Mouse (Mus musculus): ENCODE data around the gene Thoc7. TPM values are rescaled to one million over a fixed set of nuclear protein-coding genes. Genes with fewer than 3 reads are reported as not detected.

Thoc7 gene
- total and polyA plus RNA-seq, 3 experiments = 21.1 to 228 (median 115) TPM

- no peak for DNase-seq (ENCODE audit: low spot score)
- Histone ChIP-seq H3K27me3 (ENCODE audit: insufficient read depth, low read length) (no peaks in the 10 kb centered on the region), H3K4me1 (ENCODE audit: insufficient read depth, low read depth, low read length) (no peaks in the 10 kb centered on the region), H3K4me3 (ENCODE audit: low read depth, low read length) (no peak overlapping the region), H3K36me3 (replicated peaks) (no peaks in the 10 kb centered on the region), H3K9me3 (replicated peaks) (no peaks in the 10 kb centered on the region)
- no peak for TF ChIP-seq TAL1 (conservative IDR thresholded peaks at IDR 0.05; ENCODE audit: low read depth, low read length)
- TF ChIP-seq CTCF (IDR thresholded peaks at IDR 0.05; ENCODE audit: low read depth, low read length) = no peak
- no peak for TF ChIP-seq GATA1 (IDR thresholded peaks at IDR 0.05; ENCODE audit: borderline replicate concordance, low read length)
- no peak for TF ChIP-seq GATA2 (IDR thresholded peaks at IDR 0.05; ENCODE audit: borderline replicate concordance, low read depth, low read length)
- TF ChIP-seq POLR2AphosphoS5 (IDR thresholded peaks at IDR 0.05; ENCODE audit: insufficient replicate concordance, low read depth, low read length) = no peak
- no peak for ATAC-seq (ENCODE audit: extremely low read depth, insufficient number of reproducible peaks, low FRiP score, poor library complexity, severe bottlenecking)
Measured at GRCm38 (mm10) chr14:13982174-13982573, 20.5 kb upstream of the Thoc7 start.

- H3K36me3 ChIP-seq (replicated peaks) = no peaks in the 10 kb centered on the region
- no peaks in the 10 kb centered on the region for H3K4me1 ChIP-seq (ENCODE audit: insufficient read depth, low read depth, low read length)
- no peaks in the 10 kb centered on the region for H3K27me3 ChIP-seq (ENCODE audit: insufficient read depth, low read length)
- DNase-seq (ENCODE audit: low spot score) (no peak), ATAC-seq (ENCODE audit: extremely low read depth, insufficient number of reproducible peaks, low FRiP score, poor library complexity, severe bottlenecking) (no peak)
- TF ChIP-seq POLR2AphosphoS5 (IDR thresholded peaks at IDR 0.05; ENCODE audit: insufficient replicate concordance, low read depth, low read length) (no peak), CTCF (IDR thresholded peaks at IDR 0.05; ENCODE audit: low read depth, low read length) (no peak), GATA2 (IDR thresholded peaks at IDR 0.05; ENCODE audit: borderline replicate concordance, low read depth, low read length) (no peak), TAL1 (conservative IDR thresholded peaks at IDR 0.05; ENCODE audit: low read depth, low read length) (no peak)
- H3K9me3 ChIP-seq (replicated peaks) = no peaks in the 10 kb centered on the region
- no peak overlapping the region for H3K4me3 ChIP-seq (ENCODE audit: low read depth, low read length)
Measured at GRCm38 (mm10) chr14:13981286-13981685, 19.6 kb upstream of the Thoc7 start.

GRCm38 (mm10) chr14:13977498-13977897, 15.8 kb upstream of the Thoc7 start:
- Histone ChIP-seq H3K4me1 (ENCODE audit: insufficient read depth, low read depth, low read length) (no peaks in the 10 kb centered on the region), H3K9me3 (replicated peaks) (no peaks in the 10 kb centered on the region), H3K27me3 (ENCODE audit: insufficient read depth, low read length) (no peaks in the 10 kb centered on the region), H3K4me3 (ENCODE audit: low read depth, low read length) (no peak overlapping the region), H3K36me3 (replicated peaks) (no peaks in the 10 kb centered on the region)
- TF ChIP-seq GATA1 (IDR thresholded peaks at IDR 0.05; ENCODE audit: borderline replicate concordance, low read length) (no peak), POLR2AphosphoS5 (IDR thresholded peaks at IDR 0.05; ENCODE audit: insufficient replicate concordance, low read depth, low read length) (no peak), CTCF (IDR thresholded peaks at IDR 0.05; ENCODE audit: low read depth, low read length) (no peak), GATA2 (IDR thresholded peaks at IDR 0.05; ENCODE audit: borderline replicate concordance, low read depth, low read length) (no peak), TAL1 (conservative IDR thresholded peaks at IDR 0.05; ENCODE audit: low read depth, low read length) (no peak)
- no peak for ATAC-seq (ENCODE audit: extremely low read depth, insufficient number of reproducible peaks, low FRiP score, poor library complexity, severe bottlenecking)
- DNase-seq (ENCODE audit: low spot score) = no peak

GRCm38 (mm10) chr14:13971644-13972234, 10.1 kb upstream of the Thoc7 start:
- no peak for ATAC-seq (ENCODE audit: extremely low read depth, insufficient number of reproducible peaks, low FRiP score, poor library complexity, severe bottlenecking)
- no peak for TF ChIP-seq GATA2 (IDR thresholded peaks at IDR 0.05; ENCODE audit: borderline replicate concordance, low read depth, low read length)
- TF ChIP-seq CTCF (IDR thresholded peaks at IDR 0.05; ENCODE audit: low read depth, low read length) = no peak
- TF ChIP-seq POLR2AphosphoS5 (IDR thresholded peaks at IDR 0.05; ENCODE audit: insufficient replicate concordance, low read depth, low read length) = no peak
- Histone ChIP-seq H3K9me3 (replicated peaks) (no peaks in the 10 kb centered on the region), H3K27me3 (ENCODE audit: insufficient read depth, low read length) (no peaks in the 10 kb centered on the region), H3K4me1 (ENCODE audit: insufficient read depth, low read depth, low read length) (peaks cover 6% of the 10 kb centered on the region), H3K4me3 (ENCODE audit: low read depth, low read length) (no peak overlapping the region), H3K36me3 (replicated peaks) (no peaks in the 10 kb centered on the region)
- DNase-seq (ENCODE audit: low spot score) = no peak

- Histone ChIP-seq H3K36me3 (replicated peaks) (no peaks in the 10 kb centered on the region), H3K27me3 (ENCODE audit: insufficient read depth, low read length) (no peaks in the 10 kb centered on the region), H3K4me3 (ENCODE audit: low read depth, low read length) (no peak overlapping the region), H3K4me1 (ENCODE audit: insufficient read depth, low read depth, low read length) (peaks cover 6% of the 10 kb centered on the region), H3K9me3 (replicated peaks) (no peaks in the 10 kb centered on the region)
- TF ChIP-seq POLR2AphosphoS5 (IDR thresholded peaks at IDR 0.05; ENCODE audit: insufficient replicate concordance, low read depth, low read length) (no peak), TAL1 (conservative IDR thresholded peaks at IDR 0.05; ENCODE audit: low read depth, low read length) (no peak), GATA2 (IDR thresholded peaks at IDR 0.05; ENCODE audit: borderline replicate concordance, low read depth, low read length) (no peak), CTCF (IDR thresholded peaks at IDR 0.05; ENCODE audit: low read depth, low read length) (no peak), GATA1 (IDR thresholded peaks at IDR 0.05; ENCODE audit: borderline replicate concordance, low read length) (no peak)
- no peak for DNase-seq (ENCODE audit: low spot score)
- ATAC-seq (ENCODE audit: extremely low read depth, insufficient number of reproducible peaks, low FRiP score, poor library complexity, severe bottlenecking) = no peak
Measured at GRCm38 (mm10) chr14:13970513-13970912, 8.9 kb upstream of the Thoc7 start.

GRCm38 (mm10) chr14:13968476-13968875, 6.8 kb upstream of the Thoc7 start:
- no peaks in the 10 kb centered on the region for H3K27me3 ChIP-seq (ENCODE audit: insufficient read depth, low read length)
- TF ChIP-seq GATA2 (IDR thresholded peaks at IDR 0.05; ENCODE audit: borderline replicate concordance, low read depth, low read length) (no peak), POLR2AphosphoS5 (IDR thresholded peaks at IDR 0.05; ENCODE audit: insufficient replicate concordance, low read depth, low read length) (no peak), TAL1 (conservative IDR thresholded peaks at IDR 0.05; ENCODE audit: low read depth, low read length) (no peak), GATA1 (IDR thresholded peaks at IDR 0.05; ENCODE audit: borderline replicate concordance, low read length) (no peak), CTCF (IDR thresholded peaks at IDR 0.05; ENCODE audit: low read depth, low read length) (no peak)
- H3K36me3 ChIP-seq (replicated peaks) = peaks cover 2% of the 10 kb centered on the region
- H3K4me3 ChIP-seq (ENCODE audit: low read depth, low read length) = no peak overlapping the region
- H3K4me1 ChIP-seq (ENCODE audit: insufficient read depth, low read depth, low read length) = peaks cover 6% of the 10 kb centered on the region
- no peaks in the 10 kb centered on the region for H3K9me3 ChIP-seq (replicated peaks)
- no peak for DNase-seq (ENCODE audit: low spot score)
- no peak for ATAC-seq (ENCODE audit: extremely low read depth, insufficient number of reproducible peaks, low FRiP score, poor library complexity, severe bottlenecking)

Data from G1E (cell line).